Mouse (Mus musculus): Measurements from ENCODE around the gene Olfr92. TPM values are rescaled to one million over a fixed set of nuclear protein-coding genes. Genes with fewer than 3 reads are reported as not detected.
"Not testable (repeated sequence)": the region's sequence is repeated elsewhere in the genome, so short reads cannot be mapped to it uniquely, and the experiment has no call there.

The Olfr92 gene
- not detected in 2 replicates for polyA plus RNA-seq (2015; fragmentation: Nextera tagmentation; extraction: Ambion mirVana)

- Histone ChIP-seq H3K4me2 (no peak within 1 kb of the TSS), H3K4me1 (no peaks in the 10 kb centered on the region)
- 77% methylated on average over 2 of the region's 2 CpGs for WGBS
These were observed at the start of gene Olfr92 for GRCm38 (mm10) chr17:37119988-37120387. TSS of gene Olfr92 (minus strand) at chr17:37120088.

GRCm38 (mm10) chr17:37161394-37161793 lies 41.5 kb upstream of the Olfr92 start, which contains the start of gene Olfr93:
TSS of gene Olfr93 (minus strand) at chr17:37161494.
- Histone ChIP-seq H3K4me1 (no peaks in the 10 kb centered on the region), H3K9me3 (no peaks in the 10 kb centered on the region), H3K4me3 (no peak within 1 kb of the TSS), H3K9ac (no peak within 1 kb of the TSS), H3K4me2 (no peak within 1 kb of the TSS), H3K36me3 (no peaks in the 10 kb centered on the region), H3K27ac (no peak within 1 kb of the TSS), H3K27me3 (no peaks in the 10 kb centered on the region)
- ATAC-seq (ENCODE audit: borderline replicate concordance, extremely low read depth, low FRiP score, low TSS enrichment), result no peak

More at GRCm38 (mm10) chr17:37119988-37120387, at the start of gene Olfr92:
- Histone ChIP-seq H3K27me3 (no peaks in the 10 kb centered on the region), H3K4me3 (no peak within 1 kb of the TSS), H3K9ac (no peak within 1 kb of the TSS), H3K9me3 (no peaks in the 10 kb centered on the region), H3K36me3 (no peaks in the 10 kb centered on the region), H3K27ac (no peak within 1 kb of the TSS)
- no peak for ATAC-seq (ENCODE audit: borderline replicate concordance, extremely low read depth, low FRiP score, low TSS enrichment)

GRCm38 (mm10) chr17:37131366-37131765 lies 11.5 kb upstream of the Olfr92 start:
- not testable (repeated sequence) for H3K4me3 ChIP-seq; H3K27me3 ChIP-seq; H3K4me1 ChIP-seq; H3K9me3 ChIP-seq; H3K36me3 ChIP-seq; H3K9ac ChIP-seq; ATAC-seq (ENCODE audit: borderline replicate concordance, extremely low read depth, low FRiP score, low TSS enrichment); H3K4me2 ChIP-seq; H3K27ac ChIP-seq
- 66% methylated on average over 4 of the region's 4 CpGs for WGBS

GRCm38 (mm10) chr17:37098178-37098577 lies 21.7 kb downstream of the Olfr92 start, which contains the start of gene Olfr91:
TSS of gene Olfr91 (minus strand) at chr17:37098278.
- WGBS, result 69% methylated on average over 1 of the region's 1 CpGs
- Histone ChIP-seq H3K4me3 (no peak within 1 kb of the TSS), H3K27ac (no peak within 1 kb of the TSS), H3K27me3 (no peaks in the 10 kb centered on the region), H3K9ac (no peak within 1 kb of the TSS), H3K4me1 (no peaks in the 10 kb centered on the region), H3K36me3 (no peaks in the 10 kb centered on the region), H3K4me2 (no peak within 1 kb of the TSS), H3K9me3 (no peaks in the 10 kb centered on the region)
- no peak for ATAC-seq (ENCODE audit: borderline replicate concordance, extremely low read depth, low FRiP score, low TSS enrichment)

GRCm38 (mm10) chr17:37093289-37093688 lies 26.6 kb downstream of the Olfr92 start:
- 65% methylated on average over 5 of the region's 5 CpGs for WGBS
- Histone ChIP-seq H3K27ac (no peak overlapping the region), H3K4me3 (no peak overlapping the region), H3K27me3 (no peaks in the 10 kb centered on the region), H3K9ac (no peak overlapping the region), H3K9me3 (no peaks in the 10 kb centered on the region), H3K4me1 (no peaks in the 10 kb centered on the region), H3K4me2 (no peak overlapping the region), H3K36me3 (no peaks in the 10 kb centered on the region)
- ATAC-seq (ENCODE audit: borderline replicate concordance, extremely low read depth, low FRiP score, low TSS enrichment), result no peak

- Histone ChIP-seq H3K27ac (no peak overlapping the region), H3K9ac (no peak overlapping the region), H3K4me3 (no peak overlapping the region), H3K4me1 (no peaks in the 10 kb centered on the region), H3K9me3 (no peaks in the 10 kb centered on the region), H3K4me2 (no peak overlapping the region), H3K36me3 (no peaks in the 10 kb centered on the region), H3K27me3 (no peaks in the 10 kb centered on the region)
- no peak for ATAC-seq (ENCODE audit: borderline replicate concordance, extremely low read depth, low FRiP score, low TSS enrichment)
- 67% methylated on average over 1 of the region's 1 CpGs for WGBS
These were observed 27.7 kb downstream of the Olfr92 start for GRCm38 (mm10) chr17:37092198-37092597.

- no peak for ATAC-seq (ENCODE audit: borderline replicate concordance, extremely low read depth, low FRiP score, low TSS enrichment)
These were observed 31.5 kb downstream of the Olfr92 start, which contains the start of gene Olfr90 for GRCm38 (mm10) chr17:37088399-37088798. TSS of gene Olfr90 (minus strand) at chr17:37088499.

GRCm38 (mm10) chr17:37085545-37085944 lies 34.3 kb downstream of the Olfr92 start:
- WGBS, result 57% methylated on average over 10 of the region's 10 CpGs

More at GRCm38 (mm10) chr17:37088399-37088798, 31.5 kb downstream of the Olfr92 start, which contains the start of gene Olfr90:
- Histone ChIP-seq H3K4me2 (no peak within 1 kb of the TSS), H3K4me1 (no peaks in the 10 kb centered on the region), H3K4me3 (no peak within 1 kb of the TSS), H3K36me3 (no peaks in the 10 kb centered on the region), H3K9ac (no peak within 1 kb of the TSS), H3K27ac (no peak within 1 kb of the TSS), H3K9me3 (no peaks in the 10 kb centered on the region), H3K27me3 (no peaks in the 10 kb centered on the region)

GRCm38 (mm10) chr17:37084632-37085031 lies 35.3 kb downstream of the Olfr92 start:
- H3K36me3 ChIP-seq, result no peaks in the 10 kb centered on the region
- no peaks in the 10 kb centered on the region for H3K9me3 ChIP-seq
- H3K27me3 ChIP-seq, result no peaks in the 10 kb centered on the region
- no peak overlapping the region for H3K4me3 ChIP-seq
- no peak overlapping the region for H3K9ac ChIP-seq
- ATAC-seq (ENCODE audit: borderline replicate concordance, extremely low read depth, low FRiP score, low TSS enrichment), result no peak
- H3K4me1 ChIP-seq, result no peaks in the 10 kb centered on the region
- 64% methylated on average over 5 of the region's 5 CpGs for WGBS
- no peak overlapping the region for H3K27ac ChIP-seq
- H3K4me2 ChIP-seq, result no peak overlapping the region

More at GRCm38 (mm10) chr17:37085545-37085944, 34.3 kb downstream of the Olfr92 start:
- no peak overlapping the region for H3K27ac ChIP-seq
- no peaks in the 10 kb centered on the region for H3K36me3 ChIP-seq
- no peak for ATAC-seq (ENCODE audit: borderline replicate concordance, extremely low read depth, low FRiP score, low TSS enrichment)
- H3K4me3 ChIP-seq, result no peak overlapping the region
- no peaks in the 10 kb centered on the region for H3K27me3 ChIP-seq
- no peak overlapping the region for H3K4me2 ChIP-seq
- no peaks in the 10 kb centered on the region for H3K4me1 ChIP-seq
- no peaks in the 10 kb centered on the region for H3K9me3 ChIP-seq
- H3K9ac ChIP-seq, result no peak overlapping the region

- peak; percentile 55; the same call in 1 of the 2 replicates for ATAC-seq (ENCODE audit: borderline replicate concordance, extremely low read depth, low FRiP score, low TSS enrichment)
- WGBS, result 4% methylated on average over 8 of the region's 8 CpGs
- no peaks in the 10 kb centered on the region for H3K27me3 ChIP-seq
These were observed 36.6 kb downstream of the Olfr92 start for GRCm38 (mm10) chr17:37083327-37083726.

GRCm38 (mm10) chr17:37081659-37082058 lies 38.2 kb downstream of the Olfr92 start:
- Histone ChIP-seq H3K9me3 (no peaks in the 10 kb centered on the region), H3K4me2 (no peak overlapping the region), H3K36me3 (peaks cover 1% of the 10 kb centered on the region; the same call in 1 of the 2 replicates), H3K27ac (no peak overlapping the region), H3K4me3 (no peak overlapping the region), H3K27me3 (no peaks in the 10 kb centered on the region), H3K4me1 (no peaks in the 10 kb centered on the region), H3K9ac (no peak overlapping the region)
- 76% methylated on average over 4 of the region's 4 CpGs for WGBS
- ATAC-seq (ENCODE audit: borderline replicate concordance, extremely low read depth, low FRiP score, low TSS enrichment), result no peak

More at GRCm38 (mm10) chr17:37083327-37083726, 36.6 kb downstream of the Olfr92 start:
- no peaks in the 10 kb centered on the region for H3K4me1 ChIP-seq
- no peak overlapping the region for H3K27ac ChIP-seq
- no peaks in the 10 kb centered on the region for H3K9me3 ChIP-seq
- no peak overlapping the region for H3K4me3 ChIP-seq
- no peak overlapping the region for H3K4me2 ChIP-seq
- no peak overlapping the region for H3K9ac ChIP-seq
- no peaks in the 10 kb centered on the region for H3K36me3 ChIP-seq

- H3K9ac ChIP-seq, result no peak overlapping the region
- ATAC-seq (ENCODE audit: borderline replicate concordance, extremely low read depth, low FRiP score, low TSS enrichment), result no peak
- H3K36me3 ChIP-seq, result peaks cover 15% of the 10 kb centered on the region
- H3K4me2 ChIP-seq, result no peak overlapping the region
- no peaks in the 10 kb centered on the region for H3K9me3 ChIP-seq
- no peaks in the 10 kb centered on the region for H3K4me1 ChIP-seq
- H3K27ac ChIP-seq, result no peak overlapping the region
- no peak overlapping the region for H3K4me3 ChIP-seq
- no peaks in the 10 kb centered on the region for H3K27me3 ChIP-seq
- WGBS, result 18% methylated on average over 5 of the region's 5 CpGs
These were observed 39.8 kb downstream of the Olfr92 start for GRCm38 (mm10) chr17:37080119-37080518.

- H3K4me2 ChIP-seq, result no peak overlapping the region
- ATAC-seq (ENCODE audit: borderline replicate concordance, extremely low read depth, low FRiP score, low TSS enrichment), result no peak
- WGBS, result 45% methylated on average over 2 of the region's 2 CpGs
- no peak overlapping the region for H3K27ac ChIP-seq
- no peaks in the 10 kb centered on the region for H3K27me3 ChIP-seq
- no peaks in the 10 kb centered on the region for H3K4me1 ChIP-seq
- peaks cover 19% of the 10 kb centered on the region for H3K36me3 ChIP-seq
- H3K9ac ChIP-seq, result no peak overlapping the region
- no peaks in the 10 kb centered on the region for H3K9me3 ChIP-seq
- H3K4me3 ChIP-seq, result no peak overlapping the region
These were observed 40.9 kb downstream of the Olfr92 start for GRCm38 (mm10) chr17:37078990-37079389.
